Mouse (Mus musculus): ENCODE measurements at regions not wholly inside any gene's neighbourhood (a gene's known extent, or its start where the extent isn't known, plus 50 kb on each side); places are given as distances from the start of the nearest gene placed in this dataset.

GRCm38 (mm10) chr12:79907583-79907982, 205.2 kb downstream of the Zfp36l1 start:
- DNase-seq: peak; percentile 72

- peak; percentile 62 for DNase-seq
These were observed 206.0 kb downstream of the Zfp36l1 start for GRCm38 (mm10) chr12:79906738-79907365.

GRCm38 (mm10) chr12:79905828-79906737, 206.7 kb downstream of the Zfp36l1 start:
- DNase-seq: peak; percentile 62

- peak; percentile 57 for DNase-seq
These were observed 207.8 kb downstream of the Zfp36l1 start for GRCm38 (mm10) chr12:79904913-79905549.

GRCm38 (mm10) chr12:79902761-79903160, 210.1 kb downstream of the Zfp36l1 start:
- no peak for DNase-seq

GRCm38 (mm10) chr12:79902163-79902562, 210.7 kb downstream of the Zfp36l1 start:
- no peak for DNase-seq

- peak; percentile 72 for DNase-seq
These were observed 214.4 kb downstream of the Zfp36l1 start for GRCm38 (mm10) chr12:79898198-79898930.

GRCm38 (mm10) chr12:79895975-79896374, 216.8 kb downstream of the Zfp36l1 start:
- peak; percentile 70 for DNase-seq

GRCm38 (mm10) chr12:79895324-79895723, 217.5 kb downstream of the Zfp36l1 start:
- DNase-seq: no peak

GRCm38 (mm10) chr12:79892871-79893270, 219.9 kb downstream of the Zfp36l1 start:
- DNase-seq: no peak

GRCm38 (mm10) chr12:79891942-79892341, 220.9 kb downstream of the Zfp36l1 start:
- peak; percentile 51 for DNase-seq

GRCm38 (mm10) chr12:79890887-79891286, 221.9 kb downstream of the Zfp36l1 start:
- peak; percentile 62 for DNase-seq

- DNase-seq: no peak
These were observed 222.5 kb downstream of the Zfp36l1 start for GRCm38 (mm10) chr12:79890291-79890690.

GRCm38 (mm10) chr12:79888812-79889211, 224.0 kb downstream of the Zfp36l1 start:
- no peak for DNase-seq

GRCm38 (mm10) chr12:79888086-79888485, 224.7 kb downstream of the Zfp36l1 start:
- no peak for DNase-seq

- peak; percentile 83 for DNase-seq
These were observed 225.5 kb downstream of the Zfp36l1 start for GRCm38 (mm10) chr12:79887225-79887886.

- no peak for DNase-seq
These were observed 226.3 kb downstream of the Zfp36l1 start for GRCm38 (mm10) chr12:79886494-79886893.

- no peak for DNase-seq
These were observed 227.5 kb downstream of the Zfp36l1 start for GRCm38 (mm10) chr12:79885286-79885685.

- DNase-seq: no peak
These were observed 229.2 kb downstream of the Zfp36l1 start for GRCm38 (mm10) chr12:79883651-79884050.

- DNase-seq: peak; percentile 67
These were observed 232.0 kb downstream of the Zfp36l1 start for GRCm38 (mm10) chr12:79880751-79881261.

GRCm38 (mm10) chr12:79880346-79880745, 232.5 kb downstream of the Zfp36l1 start:
- DNase-seq: no peak

- DNase-seq: no peak
These were observed 232.9 kb downstream of the Zfp36l1 start for GRCm38 (mm10) chr12:79879918-79880273.
